Mouse (Mus musculus) fibroblast of lung, adult 2 months (primary cell): ENCODE data around the gene Itga6.
A peak's percentile ranks its signal among the peaks of the same experiment; 100 is the strongest.

Source experiments
- DNase-seq: peaks from one replicate; pipeline ENCODE4 v3.0.0-alpha.2; 2011; ENCODE audit warnings: low read depth

Gene Itga6

GRCm38 (mm10) chr2:71805120-71805519 is 59.7 kb downstream of the Itga6 start:
- no peak for DNase-seq

GRCm38 (mm10) chr2:71805611-71806567 is 60.5 kb downstream of the Itga6 start:
- DNase-seq, result no peak

GRCm38 (mm10) chr2:71809289-71809860 is 64.0 kb downstream of the Itga6 start:
- no peak for DNase-seq

GRCm38 (mm10) chr2:71810010-71810409 is 64.6 kb downstream of the Itga6 start:
- no peak for DNase-seq

- no peak for DNase-seq
Observed at GRCm38 (mm10) chr2:71810906-71811305, 65.5 kb downstream of the Itga6 start.

- DNase-seq, result peak; percentile 30
Observed at GRCm38 (mm10) chr2:71812221-71813021, 67.0 kb downstream of the Itga6 start.

GRCm38 (mm10) chr2:71813022-71813358 is 67.6 kb downstream of the Itga6 start:
- DNase-seq, result no peak

- no peak for DNase-seq
Observed at GRCm38 (mm10) chr2:71813371-71813770, 68.0 kb downstream of the Itga6 start.

- no peak for DNase-seq
Observed at GRCm38 (mm10) chr2:71814016-71814415, 68.6 kb downstream of the Itga6 start.

GRCm38 (mm10) chr2:71815279-71815678 is 69.9 kb downstream of the Itga6 start:
- DNase-seq, result no peak

- peak; percentile 27 for DNase-seq
Observed at GRCm38 (mm10) chr2:71816391-71817041, 71.1 kb downstream of the Itga6 start.

- DNase-seq, result no peak
Observed at GRCm38 (mm10) chr2:71824146-71824545, 78.7 kb downstream of the Itga6 start.

GRCm38 (mm10) chr2:71827711-71828110 is 82.3 kb downstream of the Itga6 start:
- no peak for DNase-seq

- DNase-seq, result no peak
Observed at GRCm38 (mm10) chr2:71828928-71829327, 83.5 kb downstream of the Itga6 start.

- no peak for DNase-seq
Observed at GRCm38 (mm10) chr2:71833626-71834025, 88.2 kb downstream of the Itga6 start.

- no peak for DNase-seq
Observed at GRCm38 (mm10) chr2:71834371-71834770, 89.0 kb downstream of the Itga6 start.

GRCm38 (mm10) chr2:71835556-71835955 is 90.1 kb downstream of the Itga6 start:
- DNase-seq, result no peak

GRCm38 (mm10) chr2:71836232-71836631 is 90.8 kb downstream of the Itga6 start:
- DNase-seq, result no peak

GRCm38 (mm10) chr2:71837261-71837660 is 91.8 kb downstream of the Itga6 start:
- no peak for DNase-seq

- DNase-seq, result peak; percentile 53
Observed at GRCm38 (mm10) chr2:71837791-71838190, 92.4 kb downstream of the Itga6 start.

GRCm38 (mm10) chr2:71843316-71843715 is 97.9 kb downstream of the Itga6 start:
- DNase-seq, result no peak

- DNase-seq, result no peak
Observed at GRCm38 (mm10) chr2:71844906-71845305, 99.5 kb downstream of the Itga6 start.
